Mouse (Mus musculus): ENCODE results near the gene Pou3f1. TPM values are rescaled to one million over a fixed set of nuclear protein-coding genes. Genes with fewer than 3 reads are reported as not detected.

Pou3f1 gene
- polyA plus RNA-seq, 1 experiment from 2014 or later, result 26.2 TPM

DNA sequence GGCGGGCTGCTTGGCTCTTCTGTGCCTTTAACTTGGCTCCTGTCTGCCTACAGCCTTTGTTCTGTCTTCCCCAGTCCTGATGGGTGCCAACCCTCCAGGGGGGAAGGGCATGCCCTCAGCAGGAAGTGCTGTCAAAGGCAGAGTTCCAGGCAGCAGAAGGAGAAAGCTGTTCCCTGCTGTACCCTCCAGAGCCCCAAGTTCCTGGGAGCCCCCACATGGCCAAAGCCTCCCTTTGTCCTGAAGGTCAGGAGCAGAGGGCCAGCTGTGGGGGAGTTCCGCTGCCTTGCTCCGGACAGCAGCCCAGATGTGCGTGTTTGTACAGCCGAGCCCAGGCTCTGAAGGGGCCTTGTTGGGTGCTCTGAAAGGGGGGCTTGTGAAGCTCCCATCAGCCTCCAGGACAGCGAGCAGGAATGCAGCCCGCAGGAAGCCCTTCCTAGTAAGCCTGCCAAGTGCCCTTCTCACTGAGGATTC is 32.5 kb upstream of the Pou3f1 start:
- peaks cover 19% of the 10 kb centered on the region for H3K4me1 ChIP-seq
- WGBS, result 22% methylated on average over 7 of the region's 7 CpGs
- H3K4me2 ChIP-seq (replicated peaks), result no peak overlapping the region
- no peak overlapping the region for H3K4me3 ChIP-seq
- no peaks in the 10 kb centered on the region; the same call in none of the 2 replicates for H3K27me3 ChIP-seq
- no peaks in the 10 kb centered on the region for H3K36me3 ChIP-seq
- no peak overlapping the region for H3K9ac ChIP-seq (replicated peaks)
- ATAC-seq (ENCODE audit: low FRiP score, low read depth), result no peak
- no peak overlapping the region for H3K27ac ChIP-seq (replicated peaks)
- H3K9me3 ChIP-seq, result no peaks in the 10 kb centered on the region

DNA sequence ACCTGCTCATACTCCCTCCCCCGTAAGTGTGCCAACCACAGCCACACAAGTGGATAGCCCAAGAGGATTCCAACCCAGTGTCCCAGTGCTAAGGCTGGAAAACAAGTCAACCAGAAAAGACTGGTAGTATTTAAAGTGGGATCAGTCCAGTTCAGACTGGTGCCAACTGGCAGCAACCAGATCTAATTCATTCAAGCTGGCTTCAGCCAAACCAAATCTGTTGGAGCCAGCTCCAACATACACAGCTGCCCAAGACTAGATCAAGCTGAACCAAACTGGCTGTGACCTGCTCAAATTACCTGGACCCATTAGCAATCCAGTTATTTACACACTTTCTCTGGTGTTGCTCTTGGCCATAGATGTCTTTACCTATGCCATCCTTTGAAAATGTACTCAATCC is 29.8 kb upstream of the Pou3f1 start:
- H3K9ac ChIP-seq (replicated peaks), result no peak overlapping the region
- H3K27ac ChIP-seq (replicated peaks), result no peak overlapping the region
- no peaks in the 10 kb centered on the region for H3K9me3 ChIP-seq
- no peak overlapping the region for H3K4me2 ChIP-seq (replicated peaks)
- WGBS, result 73% methylated on average over 1 of the region's 1 CpGs
- H3K4me3 ChIP-seq, result no peak overlapping the region
- no peaks in the 10 kb centered on the region for H3K36me3 ChIP-seq
- no peaks in the 10 kb centered on the region; the same call in none of the 2 replicates for H3K27me3 ChIP-seq
- no peak for ATAC-seq (ENCODE audit: low FRiP score, low read depth)
- peaks cover 19% of the 10 kb centered on the region for H3K4me1 ChIP-seq

DNA sequence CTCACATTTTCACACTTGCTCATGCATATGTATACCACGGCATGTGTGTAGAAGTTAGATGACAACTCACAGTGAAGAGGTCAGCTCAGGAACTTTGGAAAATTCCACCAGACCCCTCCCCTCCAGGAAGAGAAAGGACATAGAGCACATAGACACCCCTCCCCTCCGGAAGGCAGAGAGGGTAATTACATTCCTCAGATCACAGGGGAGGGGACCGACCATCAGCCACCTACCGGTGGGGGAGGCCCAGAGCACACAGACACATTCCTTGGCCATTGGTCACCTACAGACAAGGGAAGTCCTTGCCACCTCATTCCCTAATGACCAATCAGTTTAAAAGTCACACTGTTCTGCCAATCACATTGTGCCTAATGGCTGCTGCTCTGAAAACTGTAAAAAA is 25.2 kb upstream of the Pou3f1 start:
- no peak overlapping the region for H3K4me2 ChIP-seq (replicated peaks)
- peaks cover 4% of the 10 kb centered on the region for H3K4me1 ChIP-seq
- H3K36me3 ChIP-seq, result no peaks in the 10 kb centered on the region
- peaks cover 7% of the 10 kb centered on the region; the same call in 1 of the 2 replicates for H3K27me3 ChIP-seq
- no peak overlapping the region for H3K27ac ChIP-seq (replicated peaks)
- WGBS, result 74% methylated on average over 4 of the region's 4 CpGs
- ATAC-seq (ENCODE audit: low FRiP score, low read depth), result no peak
- no peak overlapping the region for H3K9ac ChIP-seq (replicated peaks)
- H3K9me3 ChIP-seq, result no peaks in the 10 kb centered on the region
- no peak overlapping the region for H3K4me3 ChIP-seq

DNA sequence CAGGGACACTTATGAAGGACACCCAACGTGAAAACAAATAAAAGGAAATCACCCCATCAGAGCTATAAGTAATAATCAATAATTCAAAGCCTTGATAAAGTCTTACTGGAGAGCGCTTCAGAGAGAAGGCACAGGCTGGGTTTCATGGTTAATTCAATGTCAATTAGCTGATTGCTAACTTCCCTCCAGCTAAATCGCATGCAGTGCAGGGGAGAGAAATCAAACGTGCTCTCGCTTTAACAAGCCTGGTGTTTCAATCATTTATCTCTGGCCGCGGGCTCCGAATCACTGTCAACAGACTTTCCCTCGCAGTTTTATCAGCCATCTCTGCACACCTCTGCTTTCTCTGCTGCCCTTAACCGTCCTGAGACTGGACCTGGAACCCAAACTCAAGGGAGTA is 23.8 kb upstream of the Pou3f1 start:
- H3K4me3 ChIP-seq, result no peak overlapping the region
- H3K4me1 ChIP-seq, result no peaks in the 10 kb centered on the region
- H3K4me2 ChIP-seq (replicated peaks), result no peak overlapping the region
- no peaks in the 10 kb centered on the region for H3K36me3 ChIP-seq
- H3K9ac ChIP-seq (replicated peaks), result no peak overlapping the region
- 70% methylated on average over 10 of the region's 10 CpGs for WGBS
- no peak for ATAC-seq (ENCODE audit: low FRiP score, low read depth)
- H3K27ac ChIP-seq (replicated peaks), result no peak overlapping the region
- H3K27me3 ChIP-seq, result peaks cover 14% of the 10 kb centered on the region; the same call in 1 of the 2 replicates
- no peaks in the 10 kb centered on the region for H3K9me3 ChIP-seq

DNA sequence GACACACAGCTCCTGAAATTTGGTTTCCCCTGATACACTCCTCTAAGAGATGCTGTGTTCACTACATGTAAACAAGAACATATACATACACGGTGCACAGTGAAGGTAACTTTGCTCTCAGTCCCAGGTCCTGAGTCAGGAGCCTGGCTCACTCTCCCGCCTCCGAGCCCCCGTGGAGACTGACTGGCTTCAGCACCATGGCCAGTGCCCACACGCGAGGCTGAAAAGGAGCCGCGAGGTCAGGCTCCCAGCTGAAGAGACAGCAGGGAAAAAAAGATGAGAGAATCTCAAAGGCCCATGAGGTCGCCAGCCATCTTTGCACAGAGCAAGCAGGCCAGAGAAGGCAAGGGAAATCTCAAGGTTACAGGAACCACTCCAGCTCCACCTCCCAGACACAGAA is 23.3 kb upstream of the Pou3f1 start:
- H3K9ac ChIP-seq (replicated peaks), result no peak overlapping the region
- no peaks in the 10 kb centered on the region for H3K36me3 ChIP-seq
- no peaks in the 10 kb centered on the region for H3K9me3 ChIP-seq
- WGBS, result 9% methylated on average over 9 of the region's 9 CpGs
- no peaks in the 10 kb centered on the region for H3K4me1 ChIP-seq
- H3K4me3 ChIP-seq, result no peak overlapping the region
- peaks cover 14% of the 10 kb centered on the region; the same call in 1 of the 2 replicates for H3K27me3 ChIP-seq
- H3K27ac ChIP-seq (replicated peaks), result no peak overlapping the region
- H3K4me2 ChIP-seq (replicated peaks), result no peak overlapping the region
- no peak for ATAC-seq (ENCODE audit: low FRiP score, low read depth)

DNA sequence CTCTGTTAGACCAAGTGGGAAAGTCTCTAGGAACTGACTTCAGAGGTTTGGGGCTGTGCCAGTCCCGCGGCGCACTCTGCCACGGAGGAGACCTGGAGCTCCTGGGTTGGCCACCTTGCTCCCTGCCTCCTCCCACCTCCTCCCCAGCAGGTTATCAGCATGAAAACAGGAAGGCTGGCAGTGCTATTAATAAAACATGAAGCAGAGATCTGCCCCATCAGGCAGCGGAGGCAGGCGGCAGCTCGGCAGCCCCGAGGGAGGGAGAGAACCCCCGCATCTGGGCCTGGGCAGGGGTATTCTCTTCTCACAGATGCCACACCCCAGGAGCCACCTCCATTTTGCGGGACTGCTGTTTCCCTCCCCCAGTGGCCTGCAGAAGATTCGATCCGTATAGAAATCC is 16.9 kb upstream of the Pou3f1 start:
- 23% methylated on average over 12 of the region's 12 CpGs for WGBS
- Histone ChIP-seq H3K4me2 (replicated peaks) (0 out of 2 replicates have a peak overlapping the region, but pooled peaks have one; percentile 18), H3K4me3 (no peak overlapping the region), H3K36me3 (no peaks in the 10 kb centered on the region), H3K27ac (replicated peaks) (no peak overlapping the region), H3K4me1 (peaks cover 9% of the 10 kb centered on the region; the same call in 1 of the 2 replicates), H3K27me3 (peaks cover 29% of the 10 kb centered on the region), H3K9ac (replicated peaks) (0 out of 2 replicates have a peak overlapping the region, but pooled peaks have one; percentile 1), H3K9me3 (no peaks in the 10 kb centered on the region)
- no peak for ATAC-seq (ENCODE audit: low FRiP score, low read depth)

DNA sequence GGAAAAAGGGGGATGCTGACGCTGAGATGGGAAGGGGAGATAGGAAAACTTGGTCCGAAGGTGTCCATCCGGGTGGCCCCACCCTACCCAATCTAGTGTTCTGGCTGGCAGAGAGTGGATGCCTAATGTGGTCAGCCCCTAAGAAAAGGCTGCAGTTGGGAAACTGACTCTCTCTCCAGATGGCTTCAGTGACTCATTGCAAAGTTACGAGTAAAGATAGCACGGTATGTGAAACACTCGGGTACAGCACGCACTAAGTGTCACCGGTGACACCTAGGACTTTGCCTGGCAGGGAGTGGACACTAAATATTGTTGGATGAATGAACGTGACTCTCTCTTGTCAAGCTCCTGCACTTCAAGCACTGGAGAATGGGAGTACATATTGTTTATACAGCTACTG is 12.7 kb upstream of the Pou3f1 start:
- no peak overlapping the region for H3K4me3 ChIP-seq
- H3K27ac ChIP-seq (replicated peaks), result no peak overlapping the region
- H3K4me1 ChIP-seq, result peaks cover 29% of the 10 kb centered on the region
- H3K9ac ChIP-seq (replicated peaks), result no peak overlapping the region
- H3K4me2 ChIP-seq (replicated peaks), result no peak overlapping the region
- no peaks in the 10 kb centered on the region for H3K36me3 ChIP-seq
- H3K27me3 ChIP-seq, result peaks cover 50% of the 10 kb centered on the region
- no peak for ATAC-seq (ENCODE audit: low FRiP score, low read depth)
- no peaks in the 10 kb centered on the region for H3K9me3 ChIP-seq
- 96% methylated on average over 9 of the region's 9 CpGs for WGBS

DNA sequence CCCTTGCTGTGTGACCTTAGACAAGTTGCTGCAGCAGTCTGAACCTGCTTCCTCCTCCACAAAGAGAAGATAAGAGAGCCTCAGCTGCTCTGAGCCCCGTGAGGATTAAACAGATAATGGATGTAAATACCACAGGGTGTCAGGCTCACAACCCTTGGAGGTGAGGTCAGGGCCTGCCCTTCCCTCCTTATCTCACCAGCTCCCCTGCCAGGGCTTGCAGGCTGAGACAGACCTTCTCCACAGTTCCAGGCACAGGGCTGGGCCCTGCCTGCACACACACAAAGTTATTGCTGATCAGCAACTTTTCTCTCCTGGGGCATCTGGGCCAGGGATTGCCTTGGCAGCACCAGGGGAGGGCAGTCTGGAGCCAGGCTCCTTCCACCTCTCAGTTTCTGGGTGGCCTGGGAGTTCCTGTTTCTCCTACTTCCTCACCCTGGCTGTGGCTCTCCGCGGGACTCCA is 11.6 kb upstream of the Pou3f1 start:
- H3K27me3 ChIP-seq, result peaks cover 59% of the 10 kb centered on the region
- peaks cover 23% of the 10 kb centered on the region for H3K4me1 ChIP-seq
- H3K9ac ChIP-seq (replicated peaks), result no peak overlapping the region
- H3K9me3 ChIP-seq, result no peaks in the 10 kb centered on the region
- no peaks in the 10 kb centered on the region for H3K36me3 ChIP-seq
- WGBS, result 11% methylated on average over 3 of the region's 3 CpGs
- no peak overlapping the region for H3K27ac ChIP-seq (replicated peaks)
- H3K4me3 ChIP-seq, result no peak overlapping the region
- ATAC-seq (ENCODE audit: low FRiP score, low read depth), result no peak
- H3K4me2 ChIP-seq (replicated peaks), result no peak overlapping the region

DNA sequence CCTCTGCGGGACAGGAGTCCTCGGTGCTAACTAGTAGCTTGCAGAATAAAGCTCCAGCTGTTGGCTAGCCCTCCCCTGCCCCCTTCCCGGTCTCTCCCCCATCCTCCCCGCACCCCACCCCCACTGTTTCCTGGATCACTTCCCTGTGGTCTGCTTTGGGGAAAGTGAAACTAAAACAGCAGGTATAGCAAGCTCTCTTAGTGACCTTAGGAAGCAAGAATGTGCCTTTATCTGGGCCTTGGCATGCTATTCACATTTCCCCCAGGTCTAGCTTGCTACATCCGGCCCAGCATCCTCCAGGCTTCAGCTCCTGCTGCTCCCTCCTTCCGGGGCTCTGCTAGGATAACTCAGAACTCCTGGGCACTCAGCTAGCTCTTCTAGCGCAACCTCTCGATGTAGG is 10.0 kb upstream of the Pou3f1 start:
- WGBS, result 21% methylated on average over 8 of the region's 8 CpGs

DNA sequence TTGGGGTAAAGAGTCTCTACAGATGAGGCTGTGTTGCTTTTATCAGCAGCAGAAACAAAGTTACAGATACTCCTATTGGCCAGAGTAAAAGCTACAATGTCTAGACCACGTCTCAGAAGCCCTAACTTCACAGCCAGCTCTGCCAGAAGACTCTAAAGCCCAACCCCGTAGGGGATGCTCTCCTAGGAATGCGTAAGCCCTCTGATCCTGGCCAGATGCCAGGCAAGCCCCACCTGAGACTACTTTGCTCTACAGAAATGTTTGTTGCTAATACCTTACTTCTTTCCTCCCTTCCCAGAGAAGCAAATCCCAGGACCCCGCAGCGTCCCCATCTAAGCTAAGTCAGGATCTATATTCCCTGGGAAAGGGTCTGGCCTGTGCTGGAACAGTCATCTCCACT is 8.7 kb upstream of the Pou3f1 start:
- WGBS, result 36% methylated on average over 5 of the region's 5 CpGs
- peaks cover 57% of the 10 kb centered on the region for H3K27me3 ChIP-seq
- no peaks in the 10 kb centered on the region for H3K36me3 ChIP-seq
- no peak overlapping the region for H3K4me2 ChIP-seq (replicated peaks)
- no peak overlapping the region for H3K27ac ChIP-seq (replicated peaks)
- no peak overlapping the region for H3K4me3 ChIP-seq
- no peaks in the 10 kb centered on the region for H3K9me3 ChIP-seq
- H3K4me1 ChIP-seq, result peaks cover 36% of the 10 kb centered on the region
- H3K9ac ChIP-seq (replicated peaks), result no peak overlapping the region
- no peak for ATAC-seq (ENCODE audit: low FRiP score, low read depth)

More for the DNA sequence above, 10.0 kb upstream of the Pou3f1 start:
- H3K27me3 ChIP-seq, result peaks cover 60% of the 10 kb centered on the region
- H3K9me3 ChIP-seq, result no peaks in the 10 kb centered on the region
- H3K4me2 ChIP-seq (replicated peaks), result no peak overlapping the region
- H3K4me1 ChIP-seq, result peaks cover 23% of the 10 kb centered on the region
- no peaks in the 10 kb centered on the region for H3K36me3 ChIP-seq
- H3K27ac ChIP-seq (replicated peaks), result no peak overlapping the region
- no peak for ATAC-seq (ENCODE audit: low FRiP score, low read depth)
- H3K4me3 ChIP-seq, result no peak overlapping the region
- H3K9ac ChIP-seq (replicated peaks), result no peak overlapping the region

DNA sequence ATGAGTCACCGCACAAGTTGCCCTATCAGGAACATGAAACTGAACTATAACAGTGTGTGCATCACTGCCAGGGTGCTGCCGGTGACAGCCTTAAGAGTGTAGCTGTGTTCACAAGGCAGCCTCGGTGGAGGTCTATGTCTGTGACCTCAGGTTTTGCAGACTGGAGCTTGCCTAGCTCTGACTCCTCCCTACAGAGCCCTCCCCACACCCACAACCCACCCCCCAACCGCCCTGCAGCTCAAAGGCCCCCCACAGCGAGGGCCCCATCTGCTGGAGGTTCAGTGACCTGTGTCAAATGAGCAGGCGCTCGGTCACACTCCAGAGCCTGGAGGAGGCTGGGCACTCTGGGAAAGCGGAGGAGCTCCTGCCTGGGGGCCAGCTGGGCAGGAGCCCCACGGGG is 3.7 kb upstream of the Pou3f1 start:
- Histone ChIP-seq H3K27me3 (peaks cover 77% of the 10 kb centered on the region), H3K36me3 (no peaks in the 10 kb centered on the region), H3K9me3 (no peaks in the 10 kb centered on the region), H3K4me1 (peaks cover 48% of the 10 kb centered on the region), H3K9ac (replicated peaks) (peak overlapping the region; percentile 34; the same call in 1 of the 2 replicates), H3K4me2 (replicated peaks) (peak overlapping the region; percentile 27), H3K27ac (replicated peaks) (peak overlapping the region; percentile 65), H3K4me3 (no peak overlapping the region)
- ATAC-seq (ENCODE audit: low FRiP score, low read depth), result no peak
- WGBS, result 3% methylated on average over 9 of the region's 9 CpGs

DNA sequence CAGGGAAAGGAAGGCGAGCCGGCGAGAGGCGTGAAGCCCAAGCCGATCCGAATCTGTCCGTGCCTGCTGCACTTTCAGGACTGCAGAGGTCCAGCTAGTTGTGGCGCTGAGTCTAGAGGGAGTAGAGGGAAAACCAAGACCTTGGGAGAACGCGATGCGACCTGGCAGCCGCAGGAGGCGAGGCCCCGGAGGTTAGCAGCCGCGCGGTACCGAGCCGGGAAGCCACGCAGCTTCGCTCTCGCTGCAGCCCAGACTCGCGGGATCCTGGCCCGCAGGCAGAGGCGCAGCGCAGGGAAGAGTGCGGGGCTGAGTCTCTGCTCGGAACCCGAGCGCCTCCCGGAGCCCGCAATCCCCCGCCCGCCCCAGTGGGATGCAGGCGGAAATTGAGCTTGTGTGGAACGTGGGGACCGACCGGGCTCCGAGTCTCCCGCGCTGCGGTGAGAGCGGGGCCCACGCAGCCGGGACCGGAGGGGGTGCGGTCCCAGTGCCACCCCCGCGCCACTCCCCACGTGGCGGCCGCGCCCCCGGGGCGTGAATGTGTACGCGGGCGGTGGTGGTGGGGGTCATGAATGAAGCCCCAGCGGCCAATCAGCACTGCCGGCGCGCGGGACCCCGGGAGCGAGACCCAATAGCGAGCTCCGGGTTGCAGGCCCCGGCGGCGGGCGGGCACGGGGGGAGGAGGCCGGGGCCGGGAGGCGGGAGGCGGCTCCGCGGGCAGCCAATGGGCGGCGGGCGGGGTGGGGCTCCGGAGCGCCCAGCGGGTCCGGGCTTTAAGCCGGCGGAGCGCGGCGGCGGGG is 445 bp downstream of the Pou3f1 start:
- Histone ChIP-seq H3K36me3 (no peaks in the 10 kb centered on the region), H3K27me3 (peaks cover 77% of the 10 kb centered on the region), H3K27ac (replicated peaks) (peak overlapping the region; percentile 64), H3K4me3 (peak overlapping the region; percentile 53), H3K9ac (replicated peaks) (peak overlapping the region; percentile 63), H3K9me3 (no peaks in the 10 kb centered on the region), H3K4me1 (peaks cover 62% of the 10 kb centered on the region), H3K4me2 (replicated peaks) (peak overlapping the region; percentile 95)
- under 1% methylated on average over 69 of the region's 92 CpGs for WGBS
- ATAC-seq (ENCODE audit: low FRiP score, low read depth), result peak; percentile 91
